ENCODE assay signal across 1 mouse cellular context in the genomic region with DNA sequence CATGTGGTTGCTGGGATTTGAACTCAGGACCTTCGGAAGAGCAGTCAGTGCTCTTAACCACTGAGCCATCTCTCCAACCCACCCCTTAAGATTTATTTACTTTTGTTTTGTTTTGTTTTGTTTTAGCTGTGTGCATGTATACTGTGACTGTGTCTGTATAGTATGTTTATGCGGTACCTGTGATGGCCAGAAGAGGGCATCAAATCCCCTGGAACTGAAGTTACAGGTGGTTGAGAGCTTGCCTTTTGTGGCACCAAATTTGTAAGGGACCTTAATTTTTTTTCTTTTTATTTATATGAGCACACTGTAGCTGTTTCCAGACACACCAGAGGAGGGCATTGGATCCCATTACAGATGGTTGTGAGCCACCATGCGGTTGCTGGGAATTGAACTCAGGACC.
TF ChIP-seq lines count a peak whose summit lies in the region.

No protein-coding gene starts in this region.

TF ChIP-seq in MEL, 35 proteins besides CTCF, POLR2A, EP300 and RAD21:
- peak; percentile 54; the same call in 1 of the 2 replicates for TF ChIP-seq MYC (IDR thresholded peaks at IDR 0.05; ENCODE audit: low read depth, low read length)
- TF ChIP-seq ZNF384 (IDR thresholded peaks at IDR 0.05; ENCODE audit: low read depth, low read length), result peak; percentile 69
- TF ChIP-seq SIN3A (IDR thresholded peaks at IDR 0.05; ENCODE audit: low read length), result peak; percentile 81
- peak; percentile 28; the same call in 1 of the 2 replicates for TF ChIP-seq ETS1 (IDR thresholded peaks at IDR 0.05; ENCODE audit: low read depth, low read length)
- TF ChIP-seq MAZ (IDR thresholded peaks at IDR 0.05; ENCODE audit: low read depth, low read length), result 0 out of 2 replicates have a peak, but pooled peaks have one; percentile 33
- TF ChIP-seq ZC3H11A (IDR thresholded peaks at IDR 0.05; ENCODE audit: low read depth, low read length), result peak; percentile 70
- TF ChIP-seq HCFC1 (IDR thresholded peaks at IDR 0.05; ENCODE audit: low read depth, low read length), result 0 out of 2 replicates have a peak, but pooled peaks have one; percentile 25
- peak; percentile 71 for TF ChIP-seq SMC3 (IDR thresholded peaks at IDR 0.05; ENCODE audit: low read depth, low read length)
